Mouse (Mus musculus) right cerebral cortex, postnatal 25 days (tissue): ENCODE results near the gene Il13ra1.

ENCODE experiments used
- DNase-seq: peaks from one replicate; pipeline ENCODE4 v3.0.0; 2022

Il13ra1 gene

GRCm38 (mm10) chrX:36195736-36196525 lies 84.0 kb downstream of the Il13ra1 start, which contains the start of gene Zcchc12:
Zcchc12 (plus strand) TSS chrX:36195904.
- DNase-seq: peak; percentile 30

GRCm38 (mm10) chrX:36209554-36209953 lies 97.6 kb downstream of the Il13ra1 start:
- DNase-seq: no peak

GRCm38 (mm10) chrX:36211216-36211615 lies 99.3 kb downstream of the Il13ra1 start:
- DNase-seq: no peak
